Comparison of ENCODE assay signal across 10 mouse cellular contexts in genomic region chr5:133925184-133925900, GRCm38 (mm10).
A peak's percentile ranks its signal among the peaks of the same experiment; 100 is the strongest.
DNase-seq lines count a peak whose midpoint lies in the region; ATAC-seq and TF ChIP-seq lines count a peak whose summit lies in the region.
"Had no signal": no experiment of that assay in that cellular context is flagged by ENCODE, and none has a peak within 500 bp of the region (broad histone marks: within the 10 kb centered on the region; RNA-seq: fewer than 3 reads in every experiment).

No protein-coding gene starts in this region.

- H3K27me3 ChIP-seq in forebrain, embryonic 15.5 days = no peaks in the 10 kb centered on the region
- H3K27me3 ChIP-seq: embryonic facial prominence, embryonic 13.5 days had no signal

- no peak for TF ChIP-seq POLR2A in lung, adult 2 months (IDR thresholded peaks at IDR 0.05; ENCODE audit: borderline replicate concordance, extremely low read depth, low read depth, low read length)

- no peak overlapping the region for H3K9ac ChIP-seq in forebrain, embryonic 15.5 days (replicated peaks)
- H3K9ac ChIP-seq: embryonic facial prominence, embryonic 13.5 days had no signal

- ATAC-seq in forebrain, embryonic 15.5 days (replicated peaks) = peak; percentile 82
- ATAC-seq in monocyte, adult 5-6 weeks (replicated peaks; ENCODE audit: insufficient number of reproducible peaks, low FRiP score, low TSS enrichment, poor library complexity, severe bottlenecking) = no peak

- TF ChIP-seq CTCF in lung, adult 2 months (IDR thresholded peaks at IDR 0.05; ENCODE audit: insufficient read depth, low read length) = no peak

- H3K4me1 ChIP-seq in forebrain, embryonic 15.5 days = peaks cover 12% of the 10 kb centered on the region
- H3K4me1 ChIP-seq in lung, adult 2 months (ENCODE audit: control insufficient read depth, insufficient read depth, low read length) = no peaks in the 10 kb centered on the region
- H3K4me1 ChIP-seq: embryonic facial prominence, embryonic 13.5 days had no signal

- no peak overlapping the region for H3K4me3 ChIP-seq in forebrain, embryonic 15.5 days
- no peak overlapping the region for H3K4me3 ChIP-seq in lung, adult 2 months (replicated peaks; ENCODE audit: extremely low read depth, low read depth, low read length)
- H3K4me3 ChIP-seq: embryonic facial prominence, embryonic 13.5 days had no signal

- intact Hi-C loops in left cerebral cortex, postnatal 14 days (cut with DNase I) = no loop called here

- no peak overlapping the region for H3K4me2 ChIP-seq in forebrain, embryonic 15.5 days (replicated peaks)
- H3K4me2 ChIP-seq: embryonic facial prominence, embryonic 13.5 days had no signal

- WGBS in forebrain, embryonic 15.5 days = 27% methylated on average over 5 of the region's 5 CpGs
- WGBS in lung, adult 2 months = 29% methylated on average over 5 of the region's 5 CpGs

- peak overlapping the region; percentile 74 for H3K27ac ChIP-seq in forebrain, embryonic 15.5 days (replicated peaks)
- H3K27ac ChIP-seq: embryonic facial prominence, embryonic 13.5 days had no signal

- peak; percentile 42 for DNase-seq in R1 (ENCODE audit: low read depth, low spot score)
- DNase-seq in brain, adult 2 months (ENCODE audit: low read depth, low spot score) = peak; percentile 95
- DNase-seq in left cerebral cortex, postnatal 14 days (ENCODE audit: low spot score in 2 of 2) = peak; percentile 56
- no peak for DNase-seq in lung, adult 2 months
- no peak for DNase-seq in testis, postnatal 10 days (ENCODE audit: low spot score)
- no peak for DNase-seq in ovary, postnatal 36 days (ENCODE audit: low spot score)
- DNase-seq: adrenal gland, postnatal 14 days had no signal

- H3K36me3 ChIP-seq in forebrain, embryonic 15.5 days = no peaks in the 10 kb centered on the region
- H3K36me3 ChIP-seq: embryonic facial prominence, embryonic 13.5 days had no signal

- no peaks in the 10 kb centered on the region for H3K9me3 ChIP-seq in forebrain, embryonic 15.5 days
- H3K9me3 ChIP-seq: embryonic facial prominence, embryonic 13.5 days had no signal

Comparison
In these comparisons a context has a peak if more than half of its experiments do, and no peak if none do; other contexts are left out.
1. DNase-seq: peak in R1 (single experiment), brain, adult 2 months (single experiment) and left cerebral cortex, postnatal 14 days (2 of 2); none in lung, adult 2 months (single experiment), testis, postnatal 10 days (single experiment) and ovary, postnatal 36 days (single experiment).